Mouse (Mus musculus): Measurements from ENCODE around the gene Gm8909.
"Not testable (repeated sequence)": the region's sequence is repeated elsewhere in the genome, so short reads cannot be mapped to it uniquely, and the experiment has no call there.

GRCm38 (mm10) chr17:36158264-36158663 is 10.1 kb downstream of the Gm8909 start:
- not testable (repeated sequence) for TF ChIP-seq CTCF (IDR thresholded peaks at IDR 0.05; ENCODE audit: control insufficient read depth, insufficient read depth, low read length); POLR2A (IDR thresholded peaks at IDR 0.05; ENCODE audit: borderline replicate concordance, control insufficient read depth, low read depth, low read length)

Data from bone marrow, adult 2 months (tissue).